Mouse (Mus musculus) myocyte (in vitro differentiated cells): Measurements from ENCODE around the gene Hagh. TPM values are rescaled to one million over a fixed set of nuclear protein-coding genes. Genes with fewer than 3 reads are reported as not detected.

ENCODE experiments used
- H3K27me3 ChIP-seq: one replicate; pipeline ENCODE4 v1.6.1; 2011; ENCODE audit not compliant: control insufficient read depth, insufficient read depth, insufficient read length
- H3K36me3 ChIP-seq: one replicate; pipeline ENCODE4 v1.6.1; 2011; ENCODE audit not compliant: control insufficient read depth, insufficient read depth
- H3K4me2 ChIP-seq: one replicate; pipeline ENCODE4 v1.6.1; 2011; ENCODE audit warnings: low read depth, control low read depth
- H3K4me3 ChIP-seq: one replicate; pipeline ENCODE4 v1.5.1; 2011; ENCODE audit warnings: mild to moderate bottlenecking, control low read depth, moderate library complexity
- H3K79me2 ChIP-seq: one replicate; pipeline ENCODE4 v1.6.1; 2011; ENCODE audit not compliant: control insufficient read depth, insufficient read depth
- H3ac ChIP-seq: one replicate; pipeline ENCODE4 v1.6.1; 2011; ENCODE audit not compliant: control insufficient read depth, insufficient read length
- CEBPB ChIP-seq: IDR thresholded peaks from 2 replicates; pipeline ENCODE4 v1.6.1; 2011; ENCODE audit warnings: mild to moderate bottlenecking, moderate library complexity; ENCODE audit not compliant: poor library complexity, insufficient read depth, severe bottlenecking
- E2F4 ChIP-seq: IDR thresholded peaks from one replicate; pipeline ENCODE4 v1.6.1; 2011; ENCODE audit warnings: mild to moderate bottlenecking, control low read depth, moderate library complexity; ENCODE audit not compliant: insufficient read depth
- MAX ChIP-seq: IDR thresholded peaks from one replicate; pipeline ENCODE4 v1.6.1; 2011; ENCODE audit warnings: low read depth, mild to moderate bottlenecking, control low read depth
- MYOD1 ChIP-seq, 3 experiments: IDR thresholded peaks; one replicate each; pipeline ENCODE4 v1.6.1; 2011; ENCODE audit warnings: control low read depth in 2 of 3, low read depth in 2 of 3, mild to moderate bottlenecking in 2 of 3, moderate library complexity in 1 of 3; ENCODE audit not compliant: insufficient read length in 2 of 3, control insufficient read depth in 1 of 3
- MYOG ChIP-seq, 3 experiments: IDR thresholded peaks; one replicate each; pipeline ENCODE4 v1.6.1; 2011; ENCODE audit warnings: control low read depth in 2 of 3, low read depth in 2 of 3, mild to moderate bottlenecking in 2 of 3; ENCODE audit not compliant: insufficient read length in 2 of 3, control insufficient read depth in 1 of 3, insufficient read depth in 1 of 3
- POLR2A ChIP-seq: IDR thresholded peaks from one replicate; pipeline ENCODE4 v1.6.1; 2011; ENCODE audit warnings: low read depth, mild to moderate bottlenecking, control low read depth, moderate library complexity; ENCODE audit not compliant: insufficient read length
- POLR2AphosphoS2 ChIP-seq: IDR thresholded peaks from one replicate; pipeline ENCODE4 v1.6.1; 2011; ENCODE audit warnings: low read depth, control low read depth; ENCODE audit not compliant: insufficient read length
- REST ChIP-seq: IDR thresholded peaks from one replicate; pipeline ENCODE4 v1.6.1; 2011; ENCODE audit warnings: mild to moderate bottlenecking, control low read depth, moderate library complexity; ENCODE audit not compliant: insufficient read depth, insufficient read length
- SRF ChIP-seq: IDR thresholded peaks from one replicate; pipeline ENCODE4 v1.6.1; 2011; ENCODE audit warnings: low read depth; ENCODE audit not compliant: control insufficient read depth, insufficient read length
- TCF12 ChIP-seq: IDR thresholded peaks from one replicate; pipeline ENCODE4 v1.6.1; 2011; ENCODE audit warnings: mild to moderate bottlenecking, control low read depth; ENCODE audit not compliant: poor library complexity, insufficient read depth, severe bottlenecking
- TCF3 ChIP-seq: IDR thresholded peaks from one replicate; pipeline ENCODE4 v1.6.1; 2011; ENCODE audit warnings: low read depth, control low read depth; ENCODE audit not compliant: insufficient read length
- USF1 ChIP-seq: IDR thresholded peaks from one replicate; pipeline ENCODE4 v1.6.1; 2011; ENCODE audit warnings: low read depth, mild to moderate bottlenecking, control low read depth, moderate library complexity
- polyA plus RNA-seq: library from polyadenylated mRNA; unstranded; fragments of >200 nt; fragmentation: generic; extraction: Trizol; gene quantifications from one replicate; pipeline ENCODE4 v1.2.1, GENCODE M21; 2012; ENCODE audit warnings: missing spikeins

The Hagh gene
- 58.3 TPM for polyA plus RNA-seq

DNA sequence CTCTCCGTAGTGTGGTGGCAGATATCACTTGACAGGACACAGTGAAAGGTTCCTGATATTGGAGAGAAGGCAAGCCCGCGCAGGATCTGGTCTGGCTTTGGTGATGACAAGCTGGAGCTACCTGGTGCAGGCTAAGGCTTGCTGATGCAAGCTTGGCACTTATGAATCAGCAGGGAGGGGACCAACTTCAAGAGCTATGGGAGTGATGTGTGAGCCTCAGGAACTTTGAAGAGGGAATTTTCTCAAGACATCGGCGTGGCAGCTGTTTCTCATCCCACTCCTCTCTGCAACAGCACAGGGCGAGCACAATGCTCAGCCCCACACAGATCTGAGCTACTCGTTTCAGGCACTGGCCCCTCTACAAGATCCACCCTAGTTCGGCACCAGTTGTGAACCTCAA lies at the start of gene Hagh:
TSS of gene Hagh (plus strand) at position 302 of the 400 bp plus-strand sequence.
- H3ac ChIP-seq, result no peak within 1 kb of the TSS
- H3K4me2 ChIP-seq, result no peak within 1 kb of the TSS
- no peak for TF ChIP-seq CEBPB
- no peak for TF ChIP-seq TCF12
- TF ChIP-seq SRF, result no peak
- TF ChIP-seq USF1, result no peak
- TF ChIP-seq POLR2A, result no peak
- no peak for TF ChIP-seq REST
- peaks cover 5% of the 10 kb centered on the region for H3K27me3 ChIP-seq
- no peaks in the 10 kb centered on the region for H3K79me2 ChIP-seq
- H3K36me3 ChIP-seq, result no peaks in the 10 kb centered on the region
- no peak within 1 kb of the TSS for H3K4me3 ChIP-seq

DNA sequence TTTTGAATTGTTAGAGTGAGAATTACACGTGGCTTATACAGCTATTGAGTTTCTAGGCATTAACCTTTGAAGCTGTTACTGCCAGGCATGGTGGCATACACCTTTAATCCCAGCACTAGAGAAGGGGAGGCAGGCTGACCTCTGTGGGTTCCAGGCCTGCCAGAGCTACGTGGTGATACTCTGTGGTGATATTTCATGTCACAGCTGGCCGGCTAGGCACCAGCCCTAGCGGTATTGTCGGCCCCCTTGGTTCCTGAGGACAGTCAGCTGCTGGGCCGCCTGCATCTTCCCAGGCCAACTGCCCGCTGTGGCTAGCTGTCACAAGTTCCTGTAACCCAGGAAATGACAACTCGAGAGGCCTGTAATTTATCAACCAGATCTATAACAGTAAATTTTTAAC lies 47.8 kb upstream of the Hagh start:
- Histone ChIP-seq H3ac (no peak overlapping the region), H3K4me3 (no peak overlapping the region), H3K27me3 (peaks cover 18% of the 10 kb centered on the region), H3K36me3 (no peaks in the 10 kb centered on the region), H3K79me2 (no peaks in the 10 kb centered on the region), H3K4me2 (no peak overlapping the region)
- TF ChIP-seq TCF3 (no peak), E2F4 (no peak), MYOG (IDR thresholded peaks at IDR 0.05; ENCODE audit: control insufficient read depth in 1 of 3, insufficient read depth in 1 of 3, insufficient read length in 2 of 3, low read depth in 2 of 3) (no peak), MYOD1 (IDR thresholded peaks at IDR 0.05; ENCODE audit: control insufficient read depth in 1 of 3, insufficient read length in 2 of 3, low read depth in 2 of 3) (no peak), REST (no peak), USF1 (no peak), POLR2A (no peak), CEBPB (no peak), SRF (no peak)

DNA sequence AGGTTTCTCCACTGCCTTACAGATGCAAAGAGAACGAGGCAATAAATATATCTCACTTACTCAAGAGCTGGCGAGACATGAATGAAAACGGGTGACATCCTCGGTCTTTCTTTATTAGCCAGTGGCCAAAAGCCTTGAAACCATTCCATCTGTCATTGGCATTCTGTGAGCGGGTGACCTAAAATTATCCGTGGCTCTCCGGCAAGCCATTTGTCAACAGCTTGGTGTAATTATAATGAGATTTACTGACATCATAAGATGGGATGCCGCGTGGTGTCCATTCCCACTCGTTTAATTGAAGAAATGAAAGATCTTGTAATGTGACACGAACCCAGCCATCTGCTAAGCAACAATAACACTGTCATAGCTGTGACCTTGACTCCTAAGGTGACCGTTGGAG lies 45.2 kb upstream of the Hagh start:
- H3K4me2 ChIP-seq, result no peak overlapping the region
- no peak overlapping the region for H3K4me3 ChIP-seq
- no peak for TF ChIP-seq MAX
- no peak for TF ChIP-seq MYOG (IDR thresholded peaks at IDR 0.05; ENCODE audit: control insufficient read depth in 1 of 3, insufficient read depth in 1 of 3, insufficient read length in 2 of 3, low read depth in 2 of 3)
- TF ChIP-seq POLR2A, result no peak
- TF ChIP-seq CEBPB, result no peak
- TF ChIP-seq SRF, result no peak
- TF ChIP-seq TCF12, result no peak
- TF ChIP-seq MYOD1 (IDR thresholded peaks at IDR 0.05; ENCODE audit: control insufficient read depth in 1 of 3, insufficient read length in 2 of 3, low read depth in 2 of 3), result no peak
- no peak overlapping the region for H3ac ChIP-seq
- H3K36me3 ChIP-seq, result no peaks in the 10 kb centered on the region
- H3K79me2 ChIP-seq, result no peaks in the 10 kb centered on the region
- peaks cover 18% of the 10 kb centered on the region for H3K27me3 ChIP-seq

DNA sequence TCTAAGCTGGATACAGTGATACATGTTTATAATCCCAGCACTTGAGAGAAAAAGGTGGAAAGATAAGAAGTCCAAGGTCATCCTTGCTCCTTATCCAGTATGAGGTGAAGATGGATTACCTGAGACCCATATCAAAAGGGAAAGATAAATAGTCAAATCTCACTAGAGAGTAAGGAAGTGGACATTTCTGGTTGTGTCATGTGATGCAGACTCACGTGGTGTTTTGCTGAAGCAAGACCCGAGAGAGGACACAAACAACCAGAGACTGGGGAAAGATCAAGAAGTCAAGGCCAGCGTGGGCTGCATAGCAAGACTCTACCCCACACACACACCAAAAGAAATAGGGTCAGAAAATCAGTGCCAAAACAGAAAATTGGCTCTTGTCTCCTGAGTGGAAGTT lies 43.0 kb upstream of the Hagh start:
- Histone ChIP-seq H3K4me3 (no peak overlapping the region), H3K36me3 (no peaks in the 10 kb centered on the region), H3K27me3 (peaks cover 18% of the 10 kb centered on the region), H3K4me2 (no peak overlapping the region), H3K79me2 (no peaks in the 10 kb centered on the region), H3ac (no peak overlapping the region)
- TF ChIP-seq MAX (no peak), USF1 (peak; percentile 13)

DNA sequence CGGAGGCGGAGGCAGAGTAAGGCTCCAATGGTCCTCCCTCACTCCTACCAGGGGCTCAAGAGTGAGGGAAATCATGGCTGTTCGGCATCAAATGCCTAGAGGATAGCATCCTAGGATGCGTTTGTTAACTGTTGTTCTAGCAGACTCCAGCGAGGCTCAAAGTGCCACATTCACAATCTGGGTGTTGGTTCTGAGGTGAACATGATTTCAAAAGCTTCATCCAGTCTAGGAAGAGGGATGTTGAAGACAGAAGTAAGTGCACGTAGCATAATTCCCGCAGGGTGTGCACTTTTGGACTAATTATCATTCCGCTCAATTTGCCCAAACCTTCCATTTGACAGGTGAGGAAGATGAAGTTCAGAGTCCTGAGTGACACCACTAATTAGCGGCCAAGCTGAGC lies 41.7 kb upstream of the Hagh start:
- no peak for TF ChIP-seq REST
- TF ChIP-seq POLR2AphosphoS2, result no peak
- no peak for TF ChIP-seq SRF
- Histone ChIP-seq H3K4me3 (no peak overlapping the region), H3ac (no peak overlapping the region), H3K4me2 (no peak overlapping the region), H3K36me3 (no peaks in the 10 kb centered on the region), H3K79me2 (no peaks in the 10 kb centered on the region), H3K27me3 (peaks cover 12% of the 10 kb centered on the region)

DNA sequence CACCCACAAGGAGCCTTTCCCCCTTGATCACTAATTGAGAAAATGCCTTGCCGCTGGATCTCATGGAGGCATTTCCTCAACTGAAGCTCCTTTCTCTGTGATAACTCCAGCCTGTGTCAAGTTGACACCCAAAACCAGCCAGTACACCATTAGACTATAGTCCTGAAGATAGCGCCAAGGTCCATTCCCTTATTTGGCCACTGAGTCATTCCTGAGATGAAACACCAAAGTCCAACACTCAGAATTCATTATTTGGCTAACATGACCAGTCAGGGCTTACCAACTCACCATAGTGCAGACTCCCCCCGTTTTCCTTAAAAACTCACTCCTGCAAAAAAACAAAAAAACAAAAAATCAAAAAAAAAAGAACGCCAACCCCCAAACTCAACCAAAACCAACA lies 40.5 kb upstream of the Hagh start:
- peaks cover 16% of the 10 kb centered on the region for H3K27me3 ChIP-seq

More for the DNA sequence above, 40.5 kb upstream of the Hagh start:
- H3K79me2 ChIP-seq, result no peaks in the 10 kb centered on the region
- no peak overlapping the region for H3K4me2 ChIP-seq
- TF ChIP-seq POLR2A (no peak), TCF3 (no peak), USF1 (no peak), REST (no peak), TCF12 (no peak), MYOG (IDR thresholded peaks at IDR 0.05; ENCODE audit: control insufficient read depth in 1 of 3, insufficient read depth in 1 of 3, insufficient read length in 2 of 3, low read depth in 2 of 3) (no peak), CEBPB (no peak), MYOD1 (IDR thresholded peaks at IDR 0.05; ENCODE audit: control insufficient read depth in 1 of 3, insufficient read length in 2 of 3, low read depth in 2 of 3) (no peak), POLR2AphosphoS2 (no peak), MAX (no peak), E2F4 (no peak), SRF (no peak)
- no peak overlapping the region for H3K4me3 ChIP-seq
- no peak overlapping the region for H3ac ChIP-seq
- H3K36me3 ChIP-seq, result no peaks in the 10 kb centered on the region
